Mouse (Mus musculus): ENCODE results near the gene Arpp21. TPM values are rescaled to one million over a fixed set of nuclear protein-coding genes. Genes with fewer than 3 reads are reported as not detected.
A peak's percentile ranks its signal among the peaks of the same experiment; 100 is the strongest.

Arpp21 gene
- polyA plus RNA-seq, 1 experiment from 2014 or later = 56.9 TPM

DNA sequence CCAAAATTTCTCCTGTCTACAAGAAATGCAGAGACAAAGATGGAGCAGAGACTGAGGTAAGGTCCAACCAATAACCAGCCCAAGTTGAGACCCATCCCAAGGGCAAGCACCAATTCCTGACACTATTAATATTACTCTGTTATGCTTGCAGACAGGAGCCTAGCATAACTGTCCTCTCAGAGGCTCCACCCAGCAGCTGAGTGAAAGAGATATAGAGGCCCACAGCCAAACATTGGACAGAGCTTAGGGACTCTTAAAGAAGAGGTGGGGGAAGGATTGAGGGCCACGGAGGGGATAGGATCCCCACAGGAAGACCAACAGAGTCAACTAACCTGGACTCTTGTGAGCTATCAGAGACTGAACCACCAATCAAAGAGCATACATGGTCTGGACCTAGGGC lies 18.0 kb upstream of the Arpp21 start:
- ATAC-seq = no peak
- H3K27ac ChIP-seq (ENCODE audit: low read length) = no peak overlapping the region
- no peaks in the 10 kb centered on the region for H3K4me1 ChIP-seq (ENCODE audit: control insufficient read depth, insufficient read depth, low read length)
- no peaks in the 10 kb centered on the region for H3K9me3 ChIP-seq (replicated peaks; ENCODE audit: control insufficient read depth, low read length, poor library complexity, severe bottlenecking)
- no peaks in the 10 kb centered on the region for H3K27me3 ChIP-seq (ENCODE audit: control insufficient read depth, insufficient read depth, low read depth, low read length)
- no peak overlapping the region for H3K4me2 ChIP-seq (ENCODE audit: low read length)
- no peaks in the 10 kb centered on the region for H3K36me3 ChIP-seq (ENCODE audit: control insufficient read depth, insufficient read depth, low read length)
- H3K4me3 ChIP-seq (ENCODE audit: low read depth, low read length) = no peak overlapping the region
- no peak overlapping the region for H3K9ac ChIP-seq (ENCODE audit: low read depth, low read length)
- WGBS = 96% methylated on average over 1 of the region's 1 CpGs

DNA sequence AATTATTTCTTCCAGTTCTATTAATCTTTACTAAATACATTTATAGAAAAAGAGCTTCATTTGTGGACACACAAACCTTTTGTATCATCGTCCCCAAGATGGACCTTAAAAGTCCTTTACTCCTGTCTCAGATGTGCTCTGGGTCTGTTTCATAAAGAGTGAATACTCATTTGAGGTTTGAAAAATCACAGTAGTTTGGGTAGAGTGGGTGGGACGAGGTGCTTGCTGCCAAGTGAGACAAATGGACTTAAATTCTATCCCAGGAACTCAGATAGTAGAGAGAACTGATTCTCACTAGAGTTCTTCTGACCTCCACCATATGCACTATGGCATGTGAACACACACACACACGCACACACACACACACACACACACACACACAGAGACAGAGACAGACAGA lies 16.1 kb upstream of the Arpp21 start:
- no peaks in the 10 kb centered on the region for H3K9me3 ChIP-seq (replicated peaks; ENCODE audit: control insufficient read depth, low read length, poor library complexity, severe bottlenecking)
- no peak overlapping the region for H3K4me2 ChIP-seq (ENCODE audit: low read length)
- ATAC-seq = no peak
- no peaks in the 10 kb centered on the region for H3K27me3 ChIP-seq (ENCODE audit: control insufficient read depth, insufficient read depth, low read depth, low read length)
- no peak overlapping the region for H3K27ac ChIP-seq (ENCODE audit: low read length)
- H3K4me3 ChIP-seq (ENCODE audit: low read depth, low read length) = no peak overlapping the region
- WGBS = 84% methylated on average over 3 of the region's 3 CpGs
- no peaks in the 10 kb centered on the region for H3K4me1 ChIP-seq (ENCODE audit: control insufficient read depth, insufficient read depth, low read length)
- H3K9ac ChIP-seq (ENCODE audit: low read depth, low read length) = no peak overlapping the region
- no peaks in the 10 kb centered on the region for H3K36me3 ChIP-seq (ENCODE audit: control insufficient read depth, insufficient read depth, low read length)

DNA sequence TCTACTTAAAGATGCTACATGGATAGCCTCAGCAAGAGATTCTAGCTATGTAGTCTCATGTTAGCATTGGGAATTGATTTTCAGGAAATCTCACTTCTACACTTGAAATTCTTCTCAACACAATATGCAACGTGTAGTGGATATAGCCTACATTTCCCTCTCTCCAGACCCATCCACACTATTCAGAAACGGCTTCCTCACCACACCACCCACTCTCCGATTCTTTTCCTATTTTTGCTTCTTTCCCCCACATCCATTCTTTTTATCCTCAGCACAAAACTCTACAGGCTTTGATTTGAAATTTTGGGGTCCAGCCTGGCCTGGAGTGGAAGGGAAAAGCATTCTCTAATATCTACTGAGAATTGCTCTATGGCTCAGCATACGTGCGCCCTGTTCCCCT lies 15.6 kb upstream of the Arpp21 start:
- Histone ChIP-seq H3K4me1 (ENCODE audit: control insufficient read depth, insufficient read depth, low read length) (no peaks in the 10 kb centered on the region), H3K27ac (ENCODE audit: low read length) (no peak overlapping the region), H3K9ac (ENCODE audit: low read depth, low read length) (no peak overlapping the region), H3K36me3 (ENCODE audit: control insufficient read depth, insufficient read depth, low read length) (no peaks in the 10 kb centered on the region), H3K27me3 (ENCODE audit: control insufficient read depth, insufficient read depth, low read depth, low read length) (no peaks in the 10 kb centered on the region), H3K4me2 (ENCODE audit: low read length) (no peak overlapping the region), H3K4me3 (ENCODE audit: low read depth, low read length) (no peak overlapping the region), H3K9me3 (replicated peaks; ENCODE audit: control insufficient read depth, low read length, poor library complexity, severe bottlenecking) (no peaks in the 10 kb centered on the region)
- 90% methylated on average over 5 of the region's 5 CpGs for WGBS
- no peak for ATAC-seq

DNA sequence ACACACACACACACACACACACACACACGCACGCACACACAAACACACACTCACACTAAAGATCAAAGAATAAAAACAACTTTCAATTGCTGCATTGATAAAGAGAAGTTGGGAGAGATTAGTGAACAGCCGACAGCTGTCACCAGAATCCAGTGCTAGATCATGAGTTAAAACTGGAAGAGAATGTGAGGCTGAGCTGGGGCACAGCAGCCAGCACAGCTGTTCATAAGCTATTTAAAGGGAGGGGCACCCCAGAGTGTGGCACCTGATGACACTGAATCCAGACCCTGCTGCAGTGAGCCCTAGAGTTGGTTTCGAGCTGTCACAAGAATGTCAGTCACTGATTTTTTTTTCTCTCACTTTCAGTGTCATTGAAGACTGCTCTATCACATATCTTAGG lies 14.0 kb upstream of the Arpp21 start:
- H3K27me3 ChIP-seq (ENCODE audit: control insufficient read depth, insufficient read depth, low read depth, low read length) = no peaks in the 10 kb centered on the region
- H3K9me3 ChIP-seq (replicated peaks; ENCODE audit: control insufficient read depth, low read length, poor library complexity, severe bottlenecking) = no peaks in the 10 kb centered on the region
- whole genome bisulfite sequencing = 89% methylated on average over 4 of the region's 4 CpGs
- no peak overlapping the region for H3K4me2 ChIP-seq (ENCODE audit: low read length)
- no peaks in the 10 kb centered on the region for H3K4me1 ChIP-seq (ENCODE audit: control insufficient read depth, insufficient read depth, low read length)
- ATAC-seq = no peak
- H3K9ac ChIP-seq (ENCODE audit: low read depth, low read length) = no peak overlapping the region
- H3K4me3 ChIP-seq (ENCODE audit: low read depth, low read length) = no peak overlapping the region
- no peak overlapping the region for H3K27ac ChIP-seq (ENCODE audit: low read length)
- H3K36me3 ChIP-seq (ENCODE audit: control insufficient read depth, insufficient read depth, low read length) = no peaks in the 10 kb centered on the region

DNA sequence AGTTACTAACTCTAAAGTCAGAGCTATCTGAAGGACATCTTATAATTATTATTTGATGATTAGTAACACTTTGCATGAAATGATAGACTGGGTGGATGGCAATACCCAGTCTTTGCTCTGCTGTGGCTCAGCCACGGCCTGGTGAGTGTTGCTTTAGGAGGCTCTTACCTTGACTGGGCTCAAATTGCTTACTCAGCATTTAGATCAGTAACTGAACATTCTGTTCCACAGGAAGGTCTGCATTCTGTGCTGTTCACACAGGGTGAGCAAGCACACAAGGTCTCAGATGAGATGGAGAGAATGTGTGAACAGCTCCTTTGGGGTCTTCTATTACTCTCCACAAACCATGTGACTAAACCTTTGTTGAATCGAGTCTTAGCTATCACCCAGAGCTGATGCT lies 11.4 kb upstream of the Arpp21 start:
- Histone ChIP-seq H3K27me3 (ENCODE audit: control insufficient read depth, insufficient read depth, low read depth, low read length) (no peaks in the 10 kb centered on the region), H3K4me1 (ENCODE audit: control insufficient read depth, insufficient read depth, low read length) (no peaks in the 10 kb centered on the region), H3K4me3 (ENCODE audit: low read depth, low read length) (no peak overlapping the region), H3K36me3 (ENCODE audit: control insufficient read depth, insufficient read depth, low read length) (no peaks in the 10 kb centered on the region), H3K9me3 (replicated peaks; ENCODE audit: control insufficient read depth, low read length, poor library complexity, severe bottlenecking) (no peaks in the 10 kb centered on the region), H3K4me2 (ENCODE audit: low read length) (no peak overlapping the region), H3K9ac (ENCODE audit: low read depth, low read length) (no peak overlapping the region), H3K27ac (ENCODE audit: low read length) (no peak overlapping the region)
- WGBS = 68% methylated on average over 2 of the region's 2 CpGs
- no peak for ATAC-seq

DNA sequence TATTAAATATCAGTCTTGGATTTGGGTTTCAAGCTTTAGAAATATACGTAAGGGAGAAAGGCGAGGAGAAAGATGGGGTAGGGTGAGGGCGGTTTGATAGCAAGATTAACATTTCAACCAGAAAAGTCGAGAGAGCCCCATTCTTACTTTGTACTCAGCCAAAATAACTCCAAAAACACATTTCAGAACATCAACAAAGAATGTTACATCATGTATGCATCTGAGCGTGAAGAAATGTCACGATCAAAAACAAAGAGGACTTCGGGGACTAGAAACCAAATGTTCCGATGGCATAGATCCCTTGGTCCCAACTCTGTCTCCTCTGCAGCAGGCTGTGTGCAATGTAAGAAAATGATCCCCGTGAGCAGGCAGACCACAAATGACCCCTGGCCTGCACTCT lies 2.4 kb upstream of the Arpp21 start:
- 80% methylated on average over 9 of the region's 9 CpGs for WGBS
- no peak overlapping the region for H3K27ac ChIP-seq (ENCODE audit: low read length)
- H3K9ac ChIP-seq (ENCODE audit: low read depth, low read length) = no peak overlapping the region

DNA sequence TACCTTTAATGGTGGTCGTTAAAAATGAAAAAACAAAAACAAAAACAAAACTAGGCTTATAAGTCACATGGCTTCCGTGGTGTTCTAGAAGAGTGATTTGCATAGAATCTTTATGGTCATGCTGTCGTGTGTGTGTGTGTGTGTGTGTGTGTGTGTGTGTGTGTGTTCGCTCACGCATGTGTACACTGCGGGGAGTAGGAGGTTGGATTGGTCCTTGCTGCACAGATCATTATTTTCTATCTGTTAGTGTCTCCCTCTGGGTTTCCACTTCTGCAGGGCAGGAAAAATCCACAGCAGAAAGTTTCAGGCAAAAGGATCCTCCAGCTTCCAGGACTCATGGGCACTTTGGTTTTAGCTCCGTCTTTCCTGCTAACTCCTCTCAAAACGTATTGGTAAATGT lies 813 bp upstream of the Arpp21 start:
- peaks cover 3% of the 10 kb centered on the region; the same call in 1 of the 2 replicates for H3K4me1 ChIP-seq (ENCODE audit: control insufficient read depth, insufficient read depth, low read length)
- no peaks in the 10 kb centered on the region for H3K27me3 ChIP-seq (ENCODE audit: control insufficient read depth, insufficient read depth, low read depth, low read length)
- H3K27ac ChIP-seq (ENCODE audit: low read length) = peak overlapping the region; percentile 50; the same call in 1 of the 2 replicates
- 77% methylated on average over 8 of the region's 8 CpGs for WGBS
- no peak for ATAC-seq
- 0 out of 2 replicates have a peak overlapping the region, but pooled peaks have one; percentile 3 for H3K9ac ChIP-seq (ENCODE audit: low read depth, low read length)
- no peaks in the 10 kb centered on the region for H3K9me3 ChIP-seq (replicated peaks; ENCODE audit: control insufficient read depth, low read length, poor library complexity, severe bottlenecking)
- H3K4me3 ChIP-seq (ENCODE audit: low read depth, low read length) = no peak overlapping the region
- H3K4me2 ChIP-seq (ENCODE audit: low read length) = peak overlapping the region; percentile 28; the same call in 1 of the 2 replicates
- H3K36me3 ChIP-seq (ENCODE audit: control insufficient read depth, insufficient read depth, low read length) = no peaks in the 10 kb centered on the region

More for the DNA sequence above, 2.4 kb upstream of the Arpp21 start:
- H3K36me3 ChIP-seq (ENCODE audit: control insufficient read depth, insufficient read depth, low read length) = no peaks in the 10 kb centered on the region
- H3K27me3 ChIP-seq (ENCODE audit: control insufficient read depth, insufficient read depth, low read depth, low read length) = no peaks in the 10 kb centered on the region
- H3K9me3 ChIP-seq (replicated peaks; ENCODE audit: control insufficient read depth, low read length, poor library complexity, severe bottlenecking) = no peaks in the 10 kb centered on the region
- H3K4me2 ChIP-seq (ENCODE audit: low read length) = no peak overlapping the region
- ATAC-seq = no peak
- peaks cover 3% of the 10 kb centered on the region; the same call in 1 of the 2 replicates for H3K4me1 ChIP-seq (ENCODE audit: control insufficient read depth, insufficient read depth, low read length)
- no peak overlapping the region for H3K4me3 ChIP-seq (ENCODE audit: low read depth, low read length)

DNA sequence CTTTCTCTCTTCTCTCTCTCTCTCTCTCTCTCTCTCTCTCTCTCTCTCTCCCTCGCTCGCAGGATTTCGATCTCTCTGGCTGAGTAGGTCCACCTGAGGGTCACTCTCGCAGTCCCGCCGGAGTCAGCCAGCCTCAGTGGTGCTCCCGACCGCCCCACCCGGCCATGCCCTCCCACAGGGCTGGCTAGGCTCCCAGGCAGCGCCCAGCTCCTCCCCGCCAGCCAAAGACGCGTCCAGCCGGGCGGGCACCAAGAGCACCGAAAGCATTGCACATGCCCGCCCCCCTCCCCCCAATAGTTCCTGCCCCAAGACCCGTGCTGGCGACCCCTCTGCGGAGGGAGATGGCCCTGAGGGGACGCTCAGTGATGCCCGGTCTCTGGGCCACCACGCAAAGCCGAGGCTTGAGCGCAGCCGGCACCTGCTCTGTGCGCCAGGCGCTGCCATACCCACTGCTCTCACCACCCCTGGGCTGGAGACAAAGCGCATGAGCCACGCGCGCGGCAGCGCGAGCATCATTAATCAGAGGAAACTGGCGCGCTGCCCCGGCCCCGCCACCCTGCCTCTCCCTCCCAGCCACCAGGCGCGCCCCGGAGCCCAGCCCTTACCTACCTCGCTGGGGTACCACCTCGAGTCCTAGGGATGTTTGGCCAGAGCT lies 570 bp downstream of the Arpp21 start:
- Histone ChIP-seq H3K27ac (ENCODE audit: low read length) (peak overlapping the region; percentile 98), H3K9me3 (replicated peaks; ENCODE audit: control insufficient read depth, low read length, poor library complexity, severe bottlenecking) (no peaks in the 10 kb centered on the region), H3K27me3 (ENCODE audit: control insufficient read depth, insufficient read depth, low read depth, low read length) (no peaks in the 10 kb centered on the region), H3K36me3 (ENCODE audit: control insufficient read depth, insufficient read depth, low read length) (no peaks in the 10 kb centered on the region), H3K4me2 (ENCODE audit: low read length) (peak overlapping the region; percentile 77), H3K4me1 (ENCODE audit: control insufficient read depth, insufficient read depth, low read length) (peaks cover 3% of the 10 kb centered on the region; the same call in 1 of the 2 replicates), H3K9ac (ENCODE audit: low read depth, low read length) (peak overlapping the region; percentile 95), H3K4me3 (ENCODE audit: low read depth, low read length) (peak overlapping the region; percentile 74)
- WGBS = under 1% methylated on average over 43 of the region's 44 CpGs
- peak; percentile 93 for ATAC-seq

DNA sequence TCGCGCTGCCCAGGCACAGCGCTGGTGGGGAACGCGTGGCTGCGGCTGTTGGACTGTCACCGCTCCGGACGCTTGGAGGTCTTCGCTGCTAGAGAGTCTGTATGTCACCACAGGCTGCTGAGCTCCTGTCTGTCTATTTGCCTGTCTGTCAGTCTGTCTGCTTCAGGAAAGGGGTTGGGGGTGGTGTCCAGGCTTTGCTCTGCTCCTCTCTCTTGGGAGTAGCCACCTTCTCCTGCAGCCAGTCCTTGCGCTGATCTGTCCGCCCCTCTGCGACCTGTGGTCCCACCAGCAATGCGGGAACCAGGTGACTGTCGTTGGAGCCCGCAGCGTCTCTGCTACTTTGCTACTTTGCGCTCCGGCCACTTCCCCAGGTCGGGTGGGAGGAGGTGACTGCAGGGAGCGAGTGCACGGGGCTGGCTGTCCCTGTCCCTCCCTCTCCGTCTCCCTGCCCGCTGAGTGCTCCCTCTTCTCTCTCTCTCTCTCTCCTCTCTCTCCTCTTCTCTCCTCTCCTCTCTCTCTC lies 1.2 kb downstream of the Arpp21 start:
- H3K4me1 ChIP-seq (ENCODE audit: control insufficient read depth, insufficient read depth, low read length) = peaks cover 3% of the 10 kb centered on the region; the same call in 1 of the 2 replicates
- peak overlapping the region; percentile 77 for H3K4me2 ChIP-seq (ENCODE audit: low read length)
- no peaks in the 10 kb centered on the region for H3K9me3 ChIP-seq (replicated peaks; ENCODE audit: control insufficient read depth, low read length, poor library complexity, severe bottlenecking)
- peak overlapping the region; percentile 74 for H3K4me3 ChIP-seq (ENCODE audit: low read depth, low read length)
- H3K27ac ChIP-seq (ENCODE audit: low read length) = peak overlapping the region; percentile 98
- peak overlapping the region; percentile 95 for H3K9ac ChIP-seq (ENCODE audit: low read depth, low read length)
- H3K27me3 ChIP-seq (ENCODE audit: control insufficient read depth, insufficient read depth, low read depth, low read length) = no peaks in the 10 kb centered on the region
- H3K36me3 ChIP-seq (ENCODE audit: control insufficient read depth, insufficient read depth, low read length) = no peaks in the 10 kb centered on the region
- peak; percentile 66 for ATAC-seq
- WGBS = under 1% methylated on average over 24 of the region's 24 CpGs
